Mouse (Mus musculus): Measurements from ENCODE around the gene Otop1.
A peak's percentile ranks its signal among the peaks of the same experiment; 100 is the strongest.

Otop1 gene

DNA sequence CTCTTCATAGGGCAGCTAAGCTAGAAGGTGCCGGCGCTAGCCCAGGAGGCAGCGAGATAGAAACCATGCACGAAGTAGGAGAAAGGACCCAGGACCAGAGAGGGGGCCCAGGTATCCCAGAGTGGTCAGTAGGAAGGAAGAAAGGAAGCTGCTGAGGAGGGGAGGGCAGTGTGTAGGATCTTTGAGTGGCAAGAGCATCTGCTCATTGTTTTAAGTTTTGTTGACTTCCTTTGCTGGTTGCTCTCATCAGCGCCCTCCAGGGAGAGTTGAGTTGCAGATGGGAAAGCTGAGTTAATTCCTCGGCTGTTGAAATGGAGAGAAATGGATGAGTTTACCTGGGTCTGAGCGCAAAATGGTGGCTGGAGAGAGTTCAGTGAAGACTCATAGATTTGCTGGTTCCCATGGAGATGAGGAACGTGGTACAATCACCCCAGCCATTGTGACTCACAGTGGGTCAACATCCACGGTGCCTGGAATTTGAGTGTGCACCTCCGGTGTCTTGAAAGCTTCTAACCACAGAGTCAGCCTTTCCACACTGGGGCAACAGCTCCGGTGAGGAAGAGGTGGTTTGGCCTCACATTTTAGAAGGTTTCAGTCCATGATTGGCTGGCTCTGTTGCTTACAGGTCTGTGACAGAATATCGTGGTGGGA, 26.1 kb downstream of the Otop1 start:
- DNase-seq = no peak

DNA sequence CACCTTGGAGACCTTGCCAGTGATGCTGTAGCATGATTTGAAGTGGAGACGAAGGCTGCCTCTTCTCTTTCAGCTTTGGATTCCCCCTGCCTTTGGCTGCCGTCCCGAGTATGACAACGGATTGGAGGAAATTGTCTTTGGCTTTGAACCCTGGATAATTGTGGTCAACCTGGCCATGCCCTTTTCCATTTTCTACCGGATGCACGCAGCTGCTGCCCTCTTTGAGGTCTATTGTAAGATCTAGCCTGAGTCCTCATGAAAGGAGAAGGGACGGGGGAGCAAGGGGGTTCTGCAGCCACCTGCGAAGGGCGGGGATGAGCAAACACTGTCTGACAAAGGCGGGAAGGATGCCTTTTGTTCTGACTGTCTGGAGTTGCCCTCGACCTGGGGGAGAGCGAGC, 26.9 kb downstream of the Otop1 start:
- DNase-seq = no peak

DNA sequence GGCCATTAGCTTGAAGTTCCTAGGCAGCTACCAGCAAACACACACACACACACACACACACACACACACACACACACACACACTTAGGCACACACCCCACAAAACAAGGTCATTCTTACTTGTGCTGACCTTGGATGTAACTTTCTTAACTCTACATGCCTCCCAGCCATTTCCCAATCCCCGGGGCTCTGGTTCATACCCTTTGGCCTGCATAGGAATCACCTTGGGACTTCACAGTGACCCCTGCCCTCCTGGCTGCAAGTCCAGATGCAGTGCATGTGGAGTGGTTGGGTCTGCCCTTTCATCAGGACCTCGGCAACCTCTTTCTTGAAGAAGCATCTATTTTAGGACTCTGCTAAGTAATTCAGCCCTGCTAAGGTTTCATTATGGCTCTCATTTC, 29.5 kb downstream of the Otop1 start:
- DNase-seq = no peak

DNA sequence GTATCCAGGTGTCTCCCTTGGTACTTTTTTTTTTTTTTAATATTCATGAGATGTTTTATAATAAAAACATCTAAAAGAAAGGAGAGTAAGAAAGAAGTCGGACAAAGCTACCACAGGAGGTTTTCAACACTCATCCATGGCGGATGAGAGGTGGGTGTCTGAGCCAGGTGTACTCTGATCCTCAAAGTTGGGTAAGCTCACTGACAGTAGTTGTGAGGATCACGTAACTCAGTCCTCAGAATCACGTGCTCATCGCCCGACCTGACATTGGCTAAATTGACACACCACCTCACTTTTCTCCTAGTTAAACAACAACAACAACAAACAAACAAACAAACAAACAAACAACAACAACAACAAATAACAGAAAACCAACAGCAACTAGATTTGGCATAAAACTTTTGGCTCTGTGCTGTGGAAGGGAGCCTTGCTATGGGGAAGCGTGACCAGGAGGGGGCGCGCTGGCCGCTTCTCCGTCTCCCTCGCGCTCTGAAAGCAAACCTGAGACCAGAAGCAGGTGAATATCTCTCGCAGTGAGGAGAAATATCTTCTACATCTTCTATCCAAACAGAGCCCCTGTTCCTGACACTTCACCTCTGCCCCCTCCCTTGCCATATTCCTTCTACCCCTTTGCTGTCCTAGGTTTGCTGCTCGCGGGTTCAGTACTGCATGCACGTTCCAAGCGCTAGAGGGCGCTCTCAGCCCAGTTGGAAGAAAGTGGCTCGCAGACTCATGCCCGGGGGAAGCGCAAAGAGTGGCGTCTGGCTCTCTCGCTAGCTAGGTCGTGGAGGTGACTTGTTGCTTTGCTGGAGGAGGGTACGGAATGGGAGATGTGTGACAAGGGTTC, 31.7 kb downstream of the Otop1 start:
- peak; percentile 96 to 98 for DNase-seq

DNA sequence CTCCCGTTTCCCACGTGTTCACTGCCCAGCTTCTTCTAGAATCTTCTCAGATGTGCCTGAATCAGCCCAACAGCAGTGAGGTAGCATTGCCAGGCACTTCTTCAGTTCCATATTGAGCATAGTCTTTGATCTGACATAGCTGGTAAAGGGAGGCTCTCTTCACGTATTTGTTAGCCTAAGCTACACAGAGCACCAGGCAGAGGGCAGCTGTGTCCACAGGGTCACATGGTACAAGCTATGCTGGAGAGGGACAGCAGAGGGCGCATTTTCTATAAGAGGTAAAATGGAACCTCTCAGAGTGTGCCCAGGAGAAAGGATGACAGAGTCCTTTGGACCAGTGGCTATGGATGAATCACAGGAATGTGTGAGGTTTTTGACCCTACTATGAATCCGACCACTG, 33.1 kb downstream of the Otop1 start:
- peak; percentile 71 to 86 for DNase-seq

DNA sequence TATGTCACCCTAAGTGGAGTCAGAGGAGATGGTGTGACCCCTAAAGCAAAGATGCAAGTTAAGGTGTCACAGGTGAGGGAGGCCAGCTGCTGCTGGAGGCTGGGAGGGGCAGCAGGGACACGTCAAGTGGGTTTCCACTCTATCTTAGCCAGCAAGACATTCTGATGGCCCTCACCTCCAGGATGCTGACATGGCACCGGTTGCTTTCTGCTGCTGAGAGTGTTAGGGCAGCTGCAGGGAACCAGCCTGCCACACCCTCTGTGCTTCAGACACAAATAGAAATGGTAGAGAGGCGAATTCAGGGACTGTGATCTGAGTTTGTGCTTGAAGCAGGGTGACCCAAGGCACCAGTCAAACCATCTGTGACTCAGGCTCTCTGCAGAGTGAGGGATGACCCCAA, 34.0 kb downstream of the Otop1 start:
- DNase-seq = no peak

DNA sequence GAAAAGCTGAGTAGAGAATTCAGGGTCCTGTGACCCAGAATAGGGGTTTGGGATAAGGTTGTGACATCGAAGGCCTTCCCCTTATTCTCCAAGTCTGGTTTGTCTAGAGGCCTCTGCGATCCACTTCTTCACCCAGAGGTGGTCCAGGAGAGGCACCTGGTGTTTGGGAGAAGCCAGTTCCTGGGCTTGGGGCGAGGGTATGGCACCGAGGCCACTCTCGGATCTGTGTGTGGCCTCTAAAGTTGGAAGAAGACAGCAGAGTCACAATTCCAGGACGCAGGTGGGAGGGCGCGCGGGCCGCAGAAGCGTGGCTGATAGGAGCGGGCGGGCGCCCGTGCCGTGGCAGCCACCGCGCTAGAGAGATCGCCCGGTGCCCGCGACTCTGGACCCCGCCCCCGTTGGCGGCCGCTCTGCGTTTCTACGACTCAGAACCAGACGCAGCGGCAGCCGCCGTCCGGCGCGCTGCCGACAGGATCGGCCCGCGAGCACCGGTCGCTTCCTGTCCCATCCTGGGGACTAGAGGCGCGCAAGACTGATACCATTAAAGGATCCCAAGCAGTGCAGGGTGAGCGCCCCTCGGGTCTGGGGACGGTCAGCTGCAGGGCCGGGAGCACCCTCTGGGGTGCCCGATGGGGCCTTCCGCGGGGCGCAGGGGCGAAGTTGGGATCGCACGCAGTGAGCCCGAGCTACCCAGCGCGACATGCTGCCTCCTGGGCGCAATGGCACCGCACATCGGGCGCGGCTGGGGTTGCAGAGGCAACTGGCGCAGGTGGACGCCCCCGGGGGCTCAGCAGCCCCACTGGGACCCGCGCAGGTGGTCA, 43.4 kb downstream of the Otop1 start, which contains the start of gene Drd5:
Gene Drd5 (plus strand): TSS at position 402 of the 821 bp plus-strand sequence.
- DNase-seq = peak; percentile 41 to 60

DNA sequence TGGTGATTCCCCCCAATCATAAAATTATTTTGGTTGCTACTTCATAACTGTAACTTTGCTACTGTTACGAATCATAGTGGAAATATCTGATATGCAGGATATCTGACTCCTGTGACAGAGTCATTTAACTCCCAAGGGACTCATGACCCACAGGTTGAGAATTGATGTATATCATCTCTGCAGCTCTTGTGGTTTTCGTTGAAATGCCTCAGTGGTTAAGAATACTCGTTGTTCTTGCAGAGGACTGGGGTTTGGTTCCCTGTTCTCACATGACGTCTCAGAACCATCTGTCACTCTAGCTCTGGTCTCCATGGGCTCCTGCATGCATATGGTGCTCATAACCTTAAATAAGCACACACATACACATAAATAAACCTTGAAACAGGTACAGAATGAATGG, 57.6 kb downstream of the Otop1 start:
- no peak for DNase-seq

DNA sequence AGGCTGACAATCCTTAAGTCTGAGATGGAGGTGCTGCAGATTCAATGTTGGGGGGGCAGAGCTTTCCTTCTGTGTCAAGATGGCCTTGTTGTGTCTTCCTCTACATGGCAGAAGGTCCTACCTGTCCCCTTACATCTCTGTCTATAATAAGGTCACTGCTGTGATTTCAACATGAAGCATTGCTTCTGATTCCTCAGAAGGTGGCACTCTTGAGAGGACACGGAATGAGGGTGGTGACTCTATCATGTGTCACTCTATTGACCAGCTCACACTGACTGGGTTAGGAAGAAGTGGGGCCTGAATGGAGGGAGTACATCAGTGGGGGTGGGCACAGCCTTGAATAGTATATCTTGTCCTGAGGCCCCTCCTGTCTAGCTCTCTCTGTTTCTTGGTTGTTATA, 58.8 kb downstream of the Otop1 start:
- DNase-seq = no peak

DNA sequence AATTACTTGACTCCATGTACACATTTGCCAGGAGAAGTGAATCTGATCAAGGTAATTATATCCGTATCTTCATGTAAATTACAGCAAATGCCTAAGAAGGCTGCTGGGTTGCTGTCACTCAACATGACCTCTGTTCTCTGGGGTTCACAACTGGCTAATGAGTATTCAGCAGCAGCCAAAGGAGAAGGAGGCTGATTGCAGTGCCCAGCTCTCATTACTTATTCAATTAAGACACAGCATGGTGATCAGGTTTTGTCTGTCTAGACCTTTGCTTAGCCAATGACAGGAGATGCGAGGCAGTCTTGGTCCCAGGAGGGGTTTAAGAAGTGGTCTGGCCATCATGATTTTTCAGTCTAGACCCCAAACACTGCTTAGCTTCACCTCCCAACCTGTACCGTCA, 67.3 kb downstream of the Otop1 start:
- no peak for DNase-seq

DNA sequence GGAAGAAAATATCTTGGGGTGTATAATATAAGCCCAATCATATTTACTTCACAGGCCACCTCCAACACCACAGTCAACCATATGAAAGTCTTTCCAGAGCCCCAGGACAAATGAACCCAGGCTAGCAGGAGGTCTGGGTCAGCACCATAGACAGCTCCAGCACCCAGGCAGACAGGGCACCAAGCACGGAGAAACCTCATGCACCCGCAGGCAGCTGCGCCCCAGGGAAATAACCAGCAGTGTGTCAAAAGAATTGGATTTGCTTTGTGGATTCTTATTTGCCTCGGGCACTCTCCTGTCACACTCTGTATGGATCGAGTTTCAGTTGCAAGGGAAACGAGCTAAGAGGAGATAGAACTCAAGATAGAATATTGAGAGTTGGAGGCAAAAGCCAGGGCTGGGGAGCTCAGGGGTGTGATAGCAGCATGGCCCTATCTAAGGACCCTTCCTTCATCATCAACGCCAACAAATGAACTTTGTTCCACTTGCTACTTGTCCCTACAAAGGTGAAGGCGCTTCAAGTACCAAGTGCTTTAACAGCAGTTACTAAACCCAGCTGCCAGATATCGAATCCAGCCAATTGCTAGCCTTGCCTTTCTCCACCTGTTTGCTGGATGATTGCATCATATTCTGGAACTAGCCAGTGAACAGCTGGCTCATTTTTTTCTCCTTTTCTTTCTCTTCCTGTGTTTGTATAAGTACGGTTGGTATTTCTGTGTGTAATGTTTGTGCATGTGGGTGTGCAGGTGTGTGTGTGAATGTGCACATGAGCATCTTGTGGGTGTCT, 71.1 kb downstream of the Otop1 start:
- no peak for DNase-seq

DNA sequence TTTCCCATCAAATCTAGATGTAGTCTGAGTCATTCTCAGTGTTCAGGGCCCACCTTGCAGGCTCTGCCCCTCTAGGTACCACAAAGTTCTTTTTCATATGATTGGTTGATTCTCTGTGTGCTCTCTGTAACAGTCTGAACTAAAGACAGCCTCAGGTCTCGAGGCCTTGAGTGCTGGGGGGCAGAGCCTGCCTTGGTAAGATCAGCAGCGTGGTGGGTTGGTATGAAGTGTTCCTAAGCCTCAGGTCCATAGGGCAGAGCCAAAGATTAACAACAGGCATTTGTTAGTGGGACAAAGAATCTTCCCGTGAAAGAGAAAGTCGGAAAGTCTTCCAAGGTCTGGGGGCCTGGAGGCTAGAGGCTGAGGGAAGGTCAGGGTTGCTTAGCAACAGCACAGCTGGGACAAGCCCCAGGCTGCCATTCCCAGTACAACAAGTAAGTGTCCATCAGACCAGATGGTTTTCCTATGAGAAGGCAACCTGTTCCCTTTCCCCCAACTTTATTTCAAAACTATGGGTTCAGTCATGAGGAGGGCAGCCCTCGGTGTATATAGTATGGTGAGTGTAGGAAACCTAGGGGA, 74.7 kb downstream of the Otop1 start:
- DNase-seq = no peak

All from cerebellum, postnatal 14 days (tissue).